Comparison of ENCODE assay signal across 9 mouse cellular contexts in genomic region chr19:33366661-33367060, GRCm38 (mm10). TPM values are rescaled to one million over a fixed set of nuclear protein-coding genes. Genes with fewer than 3 reads are reported as not detected.
DNase-seq lines count a peak whose midpoint lies in the region; ATAC-seq lines count a peak whose summit lies in the region.
"Had no signal": no experiment of that assay in that cellular context is flagged by ENCODE, and none has a peak within 500 bp of the region (broad histone marks: within the 10 kb centered on the region; RNA-seq: fewer than 3 reads in every experiment).

No protein-coding gene starts in this region.

- 13% methylated on average over 3 of the region's 3 CpGs for WGBS in limb, embryonic 11.5 days

- no peaks in the 10 kb centered on the region for H3K36me3 ChIP-seq in limb, embryonic 11.5 days (ENCODE audit: control insufficient read depth, insufficient read depth, low read length)
- H3K36me3 ChIP-seq in splenic B cell, adult 2 months (ENCODE audit: control insufficient read depth, insufficient read depth, low read length, poor library complexity, severe bottlenecking), result no peaks in the 10 kb centered on the region

- H3K4me3 ChIP-seq in limb, embryonic 11.5 days (ENCODE audit: low read depth, low read length), result no peak overlapping the region
- H3K4me3 ChIP-seq: erythroblast, embryonic 14.5 days had no signal

- no peaks in the 10 kb centered on the region for H3K27me3 ChIP-seq in limb, embryonic 11.5 days (ENCODE audit: control insufficient read depth, insufficient read depth, low read length)
- no peaks in the 10 kb centered on the region for H3K27me3 ChIP-seq in splenic B cell, adult 2 months (ENCODE audit: control insufficient read depth, insufficient read depth, low read length, poor library complexity, severe bottlenecking)

- H3K9me3 ChIP-seq in limb, embryonic 11.5 days (ENCODE audit: control insufficient read depth, low read length), result no peaks in the 10 kb centered on the region

- peak; percentile 85 for ATAC-seq in activated CD4-positive, CD25-positive, alpha-beta regulatory T cell, adult 4 months
- ATAC-seq in limb, embryonic 11.5 days (ENCODE audit: insufficient number of reproducible peaks, low FRiP score, low TSS enrichment, low read depth), result no peak

- no peaks in the 10 kb centered on the region for H3K4me1 ChIP-seq in limb, embryonic 11.5 days (ENCODE audit: control insufficient read depth, insufficient read depth, low read length)

- H3K27ac ChIP-seq in limb, embryonic 11.5 days (replicated peaks; ENCODE audit: low read depth, low read length), result no peak overlapping the region

- DNase-seq in 416B (ENCODE audit: low read depth), result peak; percentile 74
- DNase-seq in cerebellum, postnatal 36 days, result peak; percentile 66 to 72
- peak; percentile 63 for DNase-seq in gastrocnemius, adult 18-20 months (ENCODE audit: low spot score)
- DNase-seq in kidney, adult 9 months, result peak; percentile 70
- DNase-seq in limb, embryonic 11.5 days (ENCODE audit: low spot score), result peak; percentile 73
- peak; percentile 39 to 65 for DNase-seq in natural killer cell, adult 2 months (ENCODE audit: low spot score in 2 of 2)
- DNase-seq in splenic B cell, adult 2 months (ENCODE audit: low read depth, low spot score), result peak; percentile 83

- no peak overlapping the region for H3K9ac ChIP-seq in limb, embryonic 11.5 days (ENCODE audit: low read length)

- no peak overlapping the region for H3K4me2 ChIP-seq in limb, embryonic 11.5 days (ENCODE audit: low read depth, severe bottlenecking)

RNA-seq across cellular contexts. Expression of gene Rnls, which starts 25.4 kb away (rescaled TPM):
- 1 to 10 TPM; 3.5 to 5.8 TPM for polyA plus RNA-seq in activated CD4-positive, CD25-positive, alpha-beta regulatory T cell, adult 4 months (2017; shearing (Covaris generic))
- total RNA-seq in gastrocnemius, adult 18-20 months (2021), result 10 to 100 TPM in 1 of 2 experiments, 1 to 10 TPM in 1; 9.1 to 10.7 TPM
- 4.5 and 4.8 TPM in 2 replicates for polyA plus RNA-seq in limb, embryonic 11.5 days (2014; fragmentation: Nextera tagmentation; extraction: Ambion mirVana)
